Mouse (Mus musculus) hindbrain, embryonic 11.5 days (tissue): ENCODE results near the gene Rab44. TPM values are rescaled to one million over a fixed set of nuclear protein-coding genes. Genes with fewer than 3 reads are reported as not detected.
"Not testable (repeated sequence)": the region's sequence is repeated elsewhere in the genome, so short reads cannot be mapped to it uniquely, and the experiment has no call there.

ENCODE experiments used
- ATAC-seq: fragments of 200-750 bp; cut with Nextera tagmentation; 2 replicates; pipeline ENCODE4 v1.8.0; 2017; ENCODE audit warnings: mild to moderate bottlenecking, moderate TSS enrichment, moderate library complexity; ENCODE audit not compliant: low FRiP score
- DNase-seq: peaks from one replicate; pipeline ENCODE4 v3.0.0-alpha.2; 2015; ENCODE audit warnings: low spot score
- H3K27ac ChIP-seq: fragments of 300-500 bp; sonication (generic); 2 replicates; pipeline ENCODE4 v1.5.1; 2014; ENCODE audit warnings: mild to moderate bottlenecking, low read depth, low read length
- H3K27me3 ChIP-seq: fragments of 300-500 bp; sonication (generic); 2 replicates; pipeline ENCODE4 v1.6.1; 2014; ENCODE audit warnings: mild to moderate bottlenecking, low read length, moderate library complexity, mixed read lengths; ENCODE audit not compliant: control insufficient read depth, insufficient read depth
- H3K36me3 ChIP-seq: fragments of 300-500 bp; sonication (generic); 2 replicates; pipeline ENCODE4 v1.6.1; 2014; ENCODE audit warnings: mild to moderate bottlenecking, low read length, moderate library complexity, mixed read lengths; ENCODE audit not compliant: control insufficient read depth, insufficient read depth
- H3K4me1 ChIP-seq: fragments of 300-500 bp; sonication (generic); replicated peaks from 2 replicates; pipeline ENCODE4 v1.6.1; 2014; ENCODE audit warnings: low read length, mixed read lengths; ENCODE audit not compliant: control insufficient read depth, insufficient read depth
- H3K4me2 ChIP-seq: fragments of 300-500 bp; sonication (generic); replicated peaks from 2 replicates; pipeline ENCODE4 v1.6.1; 2014; ENCODE audit warnings: mild to moderate bottlenecking, low read depth, low read length
- H3K4me3 ChIP-seq: fragments of 300-500 bp; sonication (generic); 2 replicates; pipeline ENCODE4 v1.5.1; 2014; ENCODE audit warnings: low read depth, low read length
- H3K9ac ChIP-seq: fragments of 300-500 bp; sonication (generic); 2 replicates; pipeline ENCODE4 v1.6.1; 2014; ENCODE audit warnings: low read depth, low read length
- H3K9me3 ChIP-seq: fragments of 300-500 bp; sonication (generic); 2 replicates; pipeline ENCODE4 v1.6.1; 2016; ENCODE audit warnings: low read length; ENCODE audit not compliant: control insufficient read depth
- WGBS: fragments of 180-500 bp; shearing (Covaris S2); extraction: QIAGEN DNeasy Blood & Tissue Kit; methylation state at CpG from one replicate; pipeline ENCODE4 v1.1.7; 2014; 5-methylcytosine and 5-hydroxymethylcytosine counted together
- polyA plus RNA-seq: library from polyadenylated mRNA; unstranded; fragments of >200 nt; fragmentation: Nextera tagmentation; extraction: Ambion mirVana; gene quantifications from 2 replicates; pipeline ENCODE4 v1.2.1, GENCODE M21; 2014

Rab44 gene
- polyA plus RNA-seq, 1 experiment from 2014 or later = not detected

GRCm38 (mm10) chr17:29094310-29095181 lies 19.4 kb upstream of the Rab44 start:
- H3K36me3 ChIP-seq = no peaks in the 10 kb centered on the region
- H3K4me1 ChIP-seq = peaks cover 12% of the 10 kb centered on the region
- peak overlapping the region; percentile 47 for H3K4me3 ChIP-seq
- WGBS = 1% methylated on average over 71 of the region's 71 CpGs
- no peaks in the 10 kb centered on the region for H3K9me3 ChIP-seq
- peak; percentile 60 for DNase-seq
- no peak overlapping the region for H3K27ac ChIP-seq
- peak; percentile 53 for ATAC-seq
- peak overlapping the region; percentile 54 for H3K9ac ChIP-seq
- H3K4me2 ChIP-seq = peak overlapping the region; percentile 89
- H3K27me3 ChIP-seq = peaks cover 24% of the 10 kb centered on the region

DNA sequence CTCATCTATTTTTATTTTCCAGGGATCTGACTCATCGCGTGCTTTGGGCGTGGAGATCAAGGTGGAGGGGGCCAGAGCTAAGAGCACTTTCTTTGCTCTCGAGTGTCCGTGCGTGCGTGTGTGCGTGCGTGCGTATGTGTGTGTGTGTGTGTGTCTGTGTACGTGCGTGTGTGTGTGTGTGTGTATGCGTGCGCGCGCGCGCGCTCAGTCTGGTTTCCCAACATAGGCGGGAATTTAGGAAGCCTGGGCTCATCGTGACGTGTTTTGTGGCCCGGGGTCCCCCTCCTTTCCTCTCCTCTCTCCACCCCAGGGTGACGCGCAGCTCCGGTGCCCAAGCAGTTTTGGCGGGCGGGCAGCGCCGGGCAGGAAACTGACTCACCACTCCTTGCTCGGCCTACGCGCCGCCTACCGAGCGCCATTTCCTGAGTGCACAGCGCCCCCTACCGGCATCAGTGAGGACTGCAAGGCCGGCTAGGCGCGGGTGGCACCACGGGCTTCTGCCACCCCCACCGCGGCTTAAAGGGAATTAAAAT lies 18.7 kb upstream of the Rab44 start:
- H3K27me3 ChIP-seq = peaks cover 24% of the 10 kb centered on the region
- H3K9me3 ChIP-seq = no peaks in the 10 kb centered on the region
- peaks cover 12% of the 10 kb centered on the region for H3K4me1 ChIP-seq
- ATAC-seq (peak; percentile 69), DNase-seq (peak; percentile 96)
- H3K4me3 ChIP-seq = peak overlapping the region; percentile 47
- no peak overlapping the region for H3K27ac ChIP-seq
- H3K36me3 ChIP-seq = no peaks in the 10 kb centered on the region
- peak overlapping the region; percentile 54 for H3K9ac ChIP-seq
- under 1% methylated on average over 44 of the region's 44 CpGs for WGBS
- peak overlapping the region; percentile 89 for H3K4me2 ChIP-seq

DNA sequence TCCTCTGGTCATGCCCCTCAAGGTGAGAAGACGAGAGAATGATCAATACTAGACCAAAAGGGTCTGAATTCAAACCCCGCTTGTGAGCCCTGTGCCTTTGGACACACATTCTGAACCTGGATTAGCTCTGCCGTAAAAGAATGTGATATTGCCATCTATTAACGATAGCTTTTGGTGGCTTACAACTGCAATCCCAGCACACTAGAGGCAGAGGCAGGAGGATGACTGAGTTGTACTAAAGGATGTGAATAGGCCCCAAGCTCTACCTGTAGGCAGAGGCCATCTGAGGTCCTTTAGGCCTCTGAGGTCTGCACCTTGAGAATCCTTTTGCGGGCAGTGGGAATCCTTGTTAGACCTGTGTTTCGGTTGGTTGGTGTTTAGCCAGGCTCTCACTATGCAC lies 17.7 kb upstream of the Rab44 start:
- Histone ChIP-seq H3K36me3 (no peaks in the 10 kb centered on the region), H3K4me3 (no peak overlapping the region), H3K27me3 (peaks cover 24% of the 10 kb centered on the region), H3K4me1 (peaks cover 12% of the 10 kb centered on the region), H3K9me3 (no peaks in the 10 kb centered on the region), H3K9ac (no peak overlapping the region), H3K27ac (no peak overlapping the region), H3K4me2 (no peak overlapping the region)
- WGBS = 91% methylated on average over 6 of the region's 6 CpGs
- no peak for DNase-seq
- ATAC-seq = no peak

DNA sequence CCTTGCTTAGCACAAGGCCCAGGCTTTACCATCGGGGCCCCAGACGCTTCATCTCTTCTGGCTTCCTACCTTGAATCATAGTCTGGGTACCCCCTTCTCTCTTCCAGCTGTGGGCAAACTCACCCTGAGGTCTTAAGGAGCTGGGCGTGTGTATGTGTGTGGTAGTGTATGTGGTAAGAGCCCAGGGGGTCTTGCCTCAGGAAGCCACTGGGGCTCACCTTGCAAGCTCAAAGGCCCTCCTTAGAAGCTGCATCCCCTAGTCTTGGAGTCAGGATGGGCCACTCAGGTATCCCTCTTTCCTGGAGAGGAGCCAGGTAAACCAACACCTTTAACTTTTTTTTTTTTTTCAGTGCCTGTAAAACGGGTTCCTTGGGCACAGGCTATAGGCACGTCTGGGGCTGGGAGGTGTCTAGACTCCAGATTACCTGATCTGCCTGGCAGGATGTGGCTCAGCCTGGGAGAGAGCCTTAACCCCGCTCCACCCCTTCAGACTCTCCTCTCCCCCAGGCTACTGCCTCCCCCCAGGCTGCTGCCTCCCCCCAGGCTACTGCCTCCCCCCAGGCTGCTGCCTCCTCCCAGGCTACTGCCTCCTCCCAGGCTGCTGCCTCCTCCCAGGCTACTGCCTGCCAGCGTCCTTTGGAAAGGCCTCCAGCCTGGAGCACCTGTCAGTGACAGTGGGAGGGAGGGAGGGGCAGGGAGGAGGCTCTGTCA lies 16.9 kb upstream of the Rab44 start:
- peaks cover 23% of the 10 kb centered on the region for H3K27me3 ChIP-seq
- H3K4me3 ChIP-seq = no peak overlapping the region
- DNase-seq (no peak), ATAC-seq (no peak)
- peaks cover 12% of the 10 kb centered on the region for H3K4me1 ChIP-seq
- no peaks in the 10 kb centered on the region for H3K36me3 ChIP-seq
- H3K27ac ChIP-seq = no peak overlapping the region
- H3K9ac ChIP-seq = no peak overlapping the region
- no peak overlapping the region for H3K4me2 ChIP-seq
- no peaks in the 10 kb centered on the region for H3K9me3 ChIP-seq
- WGBS = 62% methylated on average over 7 of the region's 7 CpGs

- Histone ChIP-seq H3K27me3 (peaks cover 13% of the 10 kb centered on the region), H3K27ac (no peak overlapping the region), H3K9ac (no peak overlapping the region), H3K4me2 (no peak overlapping the region), H3K9me3 (no peaks in the 10 kb centered on the region), H3K4me1 (peaks cover 12% of the 10 kb centered on the region), H3K4me3 (no peak overlapping the region), H3K36me3 (no peaks in the 10 kb centered on the region)
- 93% methylated on average over 24 of the region's 24 CpGs for WGBS
- DNase-seq (no peak), ATAC-seq (no peak)
These were observed 15.7 kb upstream of the Rab44 start for GRCm38 (mm10) chr17:29098291-29098690.

DNA sequence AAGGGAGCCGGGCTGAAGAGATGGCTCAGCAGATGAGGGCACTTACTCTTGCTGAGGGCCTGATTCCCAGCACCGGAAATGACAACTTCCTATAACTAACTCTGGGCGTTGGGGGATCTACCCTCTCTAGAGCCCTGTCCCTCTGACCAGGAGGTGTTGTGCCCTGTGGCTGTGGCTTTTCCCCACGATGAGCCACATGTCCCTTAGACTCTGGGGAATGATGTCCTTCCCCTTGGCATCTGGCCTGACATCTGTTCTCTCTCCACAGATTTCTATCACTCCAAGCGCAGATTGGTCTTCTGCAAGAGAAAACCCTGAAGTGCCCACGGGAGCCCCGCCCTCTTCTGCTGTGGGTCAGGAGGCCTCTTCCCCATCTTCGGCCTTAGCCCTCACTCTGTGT lies 14.9 kb upstream of the Rab44 start:
- no peak for ATAC-seq
- 89% methylated on average over 8 of the region's 8 CpGs for WGBS

GRCm38 (mm10) chr17:29100627-29101026 lies 13.3 kb upstream of the Rab44 start:
- Histone ChIP-seq H3K4me1 (0 out of 2 replicates have a peak, but pooled peaks cover 1% of the 10 kb centered on the region), H3K27me3 (no peaks in the 10 kb centered on the region), H3K4me2 (no peak overlapping the region), H3K9ac (no peak overlapping the region), H3K9me3 (0 out of 2 replicates have a peak, but pooled peaks cover 3% of the 10 kb centered on the region), H3K27ac (no peak overlapping the region), H3K4me3 (no peak overlapping the region), H3K36me3 (no peaks in the 10 kb centered on the region)
- ATAC-seq (no peak), DNase-seq (no peak)
- WGBS = 91% methylated on average over 7 of the region's 7 CpGs

More for the DNA sequence above, 14.9 kb upstream of the Rab44 start:
- 0 out of 2 replicates have a peak, but pooled peaks cover 3% of the 10 kb centered on the region for H3K9me3 ChIP-seq
- H3K9ac ChIP-seq = no peak overlapping the region
- no peaks in the 10 kb centered on the region for H3K36me3 ChIP-seq
- no peak overlapping the region for H3K27ac ChIP-seq
- DNase-seq = no peak
- no peak overlapping the region for H3K4me3 ChIP-seq
- H3K4me1 ChIP-seq = peaks cover 10% of the 10 kb centered on the region
- H3K27me3 ChIP-seq = peaks cover 8% of the 10 kb centered on the region
- no peak overlapping the region for H3K4me2 ChIP-seq

DNA sequence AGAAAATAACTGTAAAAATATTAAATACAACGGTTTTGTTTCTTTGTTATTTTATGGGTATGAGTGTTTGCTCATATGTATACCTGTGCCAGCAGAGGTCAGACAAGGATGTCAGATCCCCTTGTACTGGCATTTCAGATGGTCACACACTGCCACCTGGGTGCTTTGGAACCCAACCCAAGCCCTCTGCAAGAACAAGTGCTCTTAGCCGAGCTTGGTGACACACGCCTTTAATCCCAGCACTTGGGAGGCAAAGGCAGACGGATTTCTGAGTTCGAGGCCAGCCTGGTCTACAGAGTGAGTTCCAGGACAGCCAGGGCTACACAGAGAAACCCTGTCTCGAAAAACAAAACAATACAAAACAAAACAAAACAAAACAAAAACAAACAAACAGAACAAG lies 3.6 kb upstream of the Rab44 start:
- H3K9me3 ChIP-seq, H3K4me1 ChIP-seq, H3K4me3 ChIP-seq, H3K36me3 ChIP-seq, H3K27ac ChIP-seq, H3K9ac ChIP-seq, H3K4me2 ChIP-seq, H3K27me3 ChIP-seq, DNase-seq, ATAC-seq: not testable (repeated sequence)
- 86% methylated on average over 6 of the region's 6 CpGs for WGBS
